Mouse (Mus musculus): ENCODE data around the gene Zfp629. TPM values are rescaled to one million over a fixed set of nuclear protein-coding genes. Genes with fewer than 3 reads are reported as not detected.

Zfp629 gene
- polyA plus RNA-seq, 1 experiment from 2014 or later: 20.4 TPM

DNA sequence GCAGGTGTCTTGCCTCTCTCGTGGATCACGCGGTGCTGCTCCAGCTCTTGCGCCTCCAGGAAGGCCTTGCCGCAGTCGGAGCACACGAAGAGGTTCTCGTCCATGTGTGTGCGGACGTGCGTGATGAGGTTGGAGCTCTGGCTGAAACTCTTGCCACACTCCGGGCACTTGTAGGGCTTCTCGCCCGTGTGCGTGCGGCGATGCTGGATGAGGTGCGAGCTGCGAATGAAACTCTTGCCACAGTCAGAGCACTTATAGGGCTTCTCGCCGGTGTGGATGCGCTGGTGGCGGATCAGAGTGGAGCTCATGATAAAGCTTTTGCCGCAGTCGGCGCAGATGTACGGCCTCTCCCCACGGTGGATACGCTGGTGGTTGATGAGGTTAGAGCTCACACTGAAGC, 4.6 kb downstream of the Zfp629 start:
- Histone ChIP-seq H3K4me2 (ENCODE audit: low read depth, low read length) (no peak overlapping the region), H3K36me3 (ENCODE audit: control insufficient read depth, insufficient read depth, low read length) (peaks cover 52% of the 10 kb centered on the region), H3K4me3 (ENCODE audit: low read depth, low read length) (no peak overlapping the region), H3K9me3 (ENCODE audit: control insufficient read depth, low read length) (no peaks in the 10 kb centered on the region), H3K27me3 (ENCODE audit: control insufficient read depth, insufficient read depth, low read length) (no peaks in the 10 kb centered on the region; the same call in 1 of the 2 replicates), H3K4me1 (ENCODE audit: control insufficient read depth, insufficient read depth, low read length) (peaks cover 11% of the 10 kb centered on the region; the same call in 1 of the 2 replicates), H3K27ac (ENCODE audit: low read depth, low read length) (no peak overlapping the region), H3K9ac (replicated peaks; ENCODE audit: low read depth, low read length) (no peak overlapping the region)
- ATAC-seq (ENCODE audit: low read depth): no peak
- 97% methylated on average over 29 of the region's 29 CpGs for WGBS

- WGBS: 89% methylated on average over 6 of the region's 6 CpGs
- Histone ChIP-seq H3K4me1 (ENCODE audit: control insufficient read depth, insufficient read depth, low read length) (no peaks in the 10 kb centered on the region), H3K4me3 (ENCODE audit: low read depth, low read length) (no peak overlapping the region), H3K36me3 (ENCODE audit: control insufficient read depth, insufficient read depth, low read length) (peaks cover 70% of the 10 kb centered on the region), H3K4me2 (ENCODE audit: low read depth, low read length) (no peak overlapping the region), H3K27ac (ENCODE audit: low read depth, low read length) (no peak overlapping the region), H3K27me3 (ENCODE audit: control insufficient read depth, insufficient read depth, low read length) (no peaks in the 10 kb centered on the region), H3K9me3 (ENCODE audit: control insufficient read depth, low read length) (no peaks in the 10 kb centered on the region), H3K9ac (replicated peaks; ENCODE audit: low read depth, low read length) (no peak overlapping the region)
- ATAC-seq (ENCODE audit: low read depth): no peak
Measured at GRCm38 (mm10) chr7:127607150-127607549, 8.4 kb downstream of the Zfp629 start.

DNA sequence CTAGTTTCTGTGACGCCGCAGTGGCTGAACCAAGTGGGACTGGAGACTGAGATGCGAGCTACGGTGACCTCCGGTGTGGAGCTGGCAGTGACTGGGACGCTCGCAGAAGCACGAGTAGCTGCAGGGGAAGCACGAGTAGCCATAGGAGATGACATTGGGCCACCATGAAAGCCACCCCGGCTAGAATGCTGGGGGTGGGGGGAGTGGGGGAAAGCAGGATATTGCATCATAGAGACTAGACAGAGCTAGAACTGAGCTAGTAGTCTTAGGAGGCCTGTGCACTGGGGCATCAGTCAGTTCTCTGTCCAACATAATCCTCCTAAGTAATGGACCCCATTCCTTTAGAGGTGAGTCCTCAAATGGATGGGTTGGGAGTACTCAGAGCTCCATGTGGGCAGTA, 11.3 kb downstream of the Zfp629 start:
- Histone ChIP-seq H3K27ac (ENCODE audit: low read depth, low read length) (no peak overlapping the region), H3K36me3 (ENCODE audit: control insufficient read depth, insufficient read depth, low read length) (peaks cover 64% of the 10 kb centered on the region), H3K4me2 (ENCODE audit: low read depth, low read length) (no peak overlapping the region), H3K9me3 (ENCODE audit: control insufficient read depth, low read length) (no peaks in the 10 kb centered on the region), H3K9ac (replicated peaks; ENCODE audit: low read depth, low read length) (no peak overlapping the region), H3K4me3 (ENCODE audit: low read depth, low read length) (no peak overlapping the region), H3K27me3 (ENCODE audit: control insufficient read depth, insufficient read depth, low read length) (no peaks in the 10 kb centered on the region), H3K4me1 (ENCODE audit: control insufficient read depth, insufficient read depth, low read length) (no peaks in the 10 kb centered on the region)
- ATAC-seq (ENCODE audit: low read depth): no peak
- 93% methylated on average over 10 of the region's 10 CpGs for WGBS

- no peak overlapping the region for H3K4me2 ChIP-seq (ENCODE audit: low read depth, low read length)
- H3K36me3 ChIP-seq (ENCODE audit: control insufficient read depth, insufficient read depth, low read length): peaks cover 62% of the 10 kb centered on the region
- no peak for ATAC-seq (ENCODE audit: low read depth)
- H3K4me1 ChIP-seq (ENCODE audit: control insufficient read depth, insufficient read depth, low read length): no peaks in the 10 kb centered on the region
- H3K4me3 ChIP-seq (ENCODE audit: low read depth, low read length): no peak overlapping the region
- no peaks in the 10 kb centered on the region for H3K27me3 ChIP-seq (ENCODE audit: control insufficient read depth, insufficient read depth, low read length)
- H3K9ac ChIP-seq (replicated peaks; ENCODE audit: low read depth, low read length): no peak overlapping the region
- no peak overlapping the region for H3K27ac ChIP-seq (ENCODE audit: low read depth, low read length)
- no peaks in the 10 kb centered on the region for H3K9me3 ChIP-seq (ENCODE audit: control insufficient read depth, low read length)
- 92% methylated on average over 2 of the region's 2 CpGs for WGBS
Measured at GRCm38 (mm10) chr7:127602903-127603302, 12.7 kb downstream of the Zfp629 start.

DNA sequence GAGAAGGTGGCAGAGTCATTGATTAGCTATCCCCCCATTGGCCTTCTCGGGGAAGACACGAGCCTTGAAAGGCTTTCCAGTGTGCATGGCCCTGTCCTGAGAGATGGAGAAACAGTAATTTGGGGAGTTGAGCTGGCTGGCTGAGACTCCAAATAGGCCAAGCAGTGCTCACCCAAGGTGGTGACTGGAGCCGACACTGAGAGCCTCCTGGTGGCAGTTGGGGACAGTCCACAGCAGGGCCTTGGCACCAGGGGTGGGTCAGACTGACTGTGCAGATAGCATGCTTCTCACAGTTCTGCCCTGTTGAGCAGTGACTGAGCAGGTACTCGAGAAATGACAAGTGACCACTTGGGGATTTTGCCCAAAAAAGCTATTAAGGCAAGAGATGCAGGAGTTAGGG, 13.9 kb downstream of the Zfp629 start:
- ATAC-seq (ENCODE audit: low read depth): no peak
- peaks cover 66% of the 10 kb centered on the region for H3K36me3 ChIP-seq (ENCODE audit: control insufficient read depth, insufficient read depth, low read length)
- WGBS: 85% methylated on average over 4 of the region's 4 CpGs

DNA sequence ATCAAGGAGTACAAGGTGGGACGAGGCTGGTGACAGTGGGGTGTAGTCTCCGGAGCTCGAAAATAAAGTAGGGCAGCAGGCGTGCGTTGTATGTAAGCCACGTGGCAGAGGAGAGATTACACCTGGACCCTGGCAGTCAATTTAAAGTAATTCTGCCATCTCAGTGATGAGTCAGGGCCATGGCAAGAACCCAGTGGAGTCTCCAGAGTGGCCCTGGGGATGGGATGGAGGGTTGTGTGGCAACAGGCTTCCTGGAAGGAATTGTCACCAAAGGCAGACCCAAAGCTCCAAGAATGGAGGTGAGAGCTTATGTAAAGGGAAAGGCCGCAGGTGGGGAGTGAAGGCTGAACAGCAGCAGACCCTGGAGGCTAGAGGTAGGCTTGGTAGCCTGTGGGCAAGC, 15.0 kb downstream of the Zfp629 start:
- no peak for ATAC-seq (ENCODE audit: low read depth)
- no peak overlapping the region for H3K4me2 ChIP-seq (ENCODE audit: low read depth, low read length)
- no peak overlapping the region for H3K4me3 ChIP-seq (ENCODE audit: low read depth, low read length)
- H3K4me1 ChIP-seq (ENCODE audit: control insufficient read depth, insufficient read depth, low read length): no peaks in the 10 kb centered on the region
- H3K36me3 ChIP-seq (ENCODE audit: control insufficient read depth, insufficient read depth, low read length): peaks cover 77% of the 10 kb centered on the region
- WGBS: 98% methylated on average over 7 of the region's 7 CpGs
- H3K27ac ChIP-seq (ENCODE audit: low read depth, low read length): no peak overlapping the region
- no peak overlapping the region for H3K9ac ChIP-seq (replicated peaks; ENCODE audit: low read depth, low read length)
- H3K9me3 ChIP-seq (ENCODE audit: control insufficient read depth, low read length): no peaks in the 10 kb centered on the region
- no peaks in the 10 kb centered on the region for H3K27me3 ChIP-seq (ENCODE audit: control insufficient read depth, insufficient read depth, low read length)

More for the DNA sequence above, 13.9 kb downstream of the Zfp629 start:
- H3K4me3 ChIP-seq (ENCODE audit: low read depth, low read length): no peak overlapping the region
- H3K4me2 ChIP-seq (ENCODE audit: low read depth, low read length): no peak overlapping the region
- no peak overlapping the region for H3K27ac ChIP-seq (ENCODE audit: low read depth, low read length)
- H3K27me3 ChIP-seq (ENCODE audit: control insufficient read depth, insufficient read depth, low read length): no peaks in the 10 kb centered on the region
- H3K9me3 ChIP-seq (ENCODE audit: control insufficient read depth, low read length): no peaks in the 10 kb centered on the region
- no peaks in the 10 kb centered on the region for H3K4me1 ChIP-seq (ENCODE audit: control insufficient read depth, insufficient read depth, low read length)
- H3K9ac ChIP-seq (replicated peaks; ENCODE audit: low read depth, low read length): no peak overlapping the region

DNA sequence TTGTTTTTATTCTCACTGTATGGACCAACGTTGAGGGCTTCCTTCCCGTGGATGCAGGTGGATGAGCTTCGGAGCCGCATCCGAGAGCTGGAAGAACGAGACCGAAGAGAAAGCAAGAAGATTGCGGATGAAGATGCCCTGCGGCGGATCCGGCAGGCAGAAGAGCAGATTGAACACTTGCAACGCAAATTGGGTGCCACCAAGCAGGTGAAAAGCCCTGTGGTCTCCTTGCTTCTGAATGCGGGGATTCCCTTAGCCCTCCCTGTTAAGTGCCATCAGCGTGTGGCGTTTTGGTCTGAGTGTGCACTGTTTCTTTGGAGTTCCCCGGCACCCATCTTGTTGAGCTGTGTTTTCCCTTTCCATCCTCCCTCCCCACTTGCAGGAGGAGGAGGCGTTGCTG, 18.9 kb downstream of the Zfp629 start:
- ATAC-seq (ENCODE audit: low read depth): no peak
- H3K4me1 ChIP-seq (ENCODE audit: control insufficient read depth, insufficient read depth, low read length): no peaks in the 10 kb centered on the region
- no peak overlapping the region for H3K4me2 ChIP-seq (ENCODE audit: low read depth, low read length)
- 96% methylated on average over 17 of the region's 17 CpGs for WGBS
- no peaks in the 10 kb centered on the region for H3K9me3 ChIP-seq (ENCODE audit: control insufficient read depth, low read length)
- no peak overlapping the region for H3K9ac ChIP-seq (replicated peaks; ENCODE audit: low read depth, low read length)
- H3K36me3 ChIP-seq (ENCODE audit: control insufficient read depth, insufficient read depth, low read length): peaks cover 92% of the 10 kb centered on the region
- H3K27me3 ChIP-seq (ENCODE audit: control insufficient read depth, insufficient read depth, low read length): no peaks in the 10 kb centered on the region
- no peak overlapping the region for H3K27ac ChIP-seq (ENCODE audit: low read depth, low read length)
- H3K4me3 ChIP-seq (ENCODE audit: low read depth, low read length): no peak overlapping the region

GRCm38 (mm10) chr7:127592575-127592974, 23.0 kb downstream of the Zfp629 start:
- Histone ChIP-seq H3K27me3 (ENCODE audit: control insufficient read depth, insufficient read depth, low read length) (no peaks in the 10 kb centered on the region), H3K4me3 (ENCODE audit: low read depth, low read length) (no peak overlapping the region), H3K4me1 (ENCODE audit: control insufficient read depth, insufficient read depth, low read length) (peaks cover 9% of the 10 kb centered on the region), H3K9ac (replicated peaks; ENCODE audit: low read depth, low read length) (no peak overlapping the region), H3K36me3 (ENCODE audit: control insufficient read depth, insufficient read depth, low read length) (peaks cover 64% of the 10 kb centered on the region), H3K4me2 (ENCODE audit: low read depth, low read length) (no peak overlapping the region), H3K9me3 (ENCODE audit: control insufficient read depth, low read length) (no peaks in the 10 kb centered on the region), H3K27ac (ENCODE audit: low read depth, low read length) (no peak overlapping the region)
- no peak for ATAC-seq (ENCODE audit: low read depth)
- 89% methylated on average over 14 of the region's 14 CpGs for WGBS

DNA sequence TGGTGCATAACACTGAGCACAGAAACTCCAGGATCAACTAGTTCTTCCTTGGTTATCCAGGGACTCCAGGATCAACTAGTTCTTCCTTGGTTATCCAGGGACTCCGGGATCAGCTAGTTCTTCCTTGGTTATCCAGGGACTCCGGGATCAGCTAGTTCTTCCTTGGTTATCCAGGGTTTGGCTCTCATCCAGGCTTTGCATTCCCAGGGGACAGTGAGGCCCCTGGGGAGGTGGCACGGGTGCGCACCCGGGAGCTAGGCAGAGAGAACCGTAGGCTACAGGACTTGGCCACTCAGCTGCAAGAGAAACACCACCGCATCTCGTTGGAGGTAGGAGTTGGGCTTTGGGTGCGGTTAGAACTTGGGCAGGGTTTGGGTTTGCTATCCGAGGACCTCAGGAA, 24.5 kb downstream of the Zfp629 start:
- Histone ChIP-seq H3K4me3 (ENCODE audit: low read depth, low read length) (no peak overlapping the region), H3K4me2 (ENCODE audit: low read depth, low read length) (no peak overlapping the region), H3K27me3 (ENCODE audit: control insufficient read depth, insufficient read depth, low read length) (no peaks in the 10 kb centered on the region), H3K9me3 (ENCODE audit: control insufficient read depth, low read length) (no peaks in the 10 kb centered on the region), H3K27ac (ENCODE audit: low read depth, low read length) (no peak overlapping the region), H3K4me1 (ENCODE audit: control insufficient read depth, insufficient read depth, low read length) (peaks cover 15% of the 10 kb centered on the region), H3K9ac (replicated peaks; ENCODE audit: low read depth, low read length) (no peak overlapping the region), H3K36me3 (ENCODE audit: control insufficient read depth, insufficient read depth, low read length) (peaks cover 51% of the 10 kb centered on the region)
- 90% methylated on average over 10 of the region's 10 CpGs for WGBS
- ATAC-seq (ENCODE audit: low read depth): no peak

DNA sequence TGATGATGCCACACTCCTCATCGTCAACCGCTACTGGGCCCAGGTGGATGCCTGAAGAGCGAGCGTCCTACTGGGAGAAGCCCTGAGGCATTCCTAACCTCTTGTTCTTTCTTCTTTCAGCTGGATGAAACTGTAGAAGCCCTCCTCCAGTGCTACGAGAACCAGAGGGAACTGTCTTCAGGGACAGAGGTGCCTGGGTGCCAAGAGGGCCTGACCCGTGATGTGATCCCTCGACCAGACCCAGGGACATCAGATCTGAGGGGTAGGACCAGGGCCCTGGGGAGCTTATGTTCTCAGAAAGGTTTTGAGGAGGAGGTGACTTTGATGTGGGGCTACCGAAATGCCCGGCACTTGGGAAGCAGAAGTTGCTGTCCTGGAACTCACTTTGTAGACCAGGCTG, 26.0 kb downstream of the Zfp629 start:
- Histone ChIP-seq H3K27me3 (ENCODE audit: control insufficient read depth, insufficient read depth, low read length) (no peaks in the 10 kb centered on the region), H3K4me1 (ENCODE audit: control insufficient read depth, insufficient read depth, low read length) (peaks cover 15% of the 10 kb centered on the region), H3K9me3 (ENCODE audit: control insufficient read depth, low read length) (no peaks in the 10 kb centered on the region), H3K4me3 (ENCODE audit: low read depth, low read length) (no peak overlapping the region), H3K9ac (replicated peaks; ENCODE audit: low read depth, low read length) (no peak overlapping the region), H3K36me3 (ENCODE audit: control insufficient read depth, insufficient read depth, low read length) (peaks cover 39% of the 10 kb centered on the region), H3K4me2 (ENCODE audit: low read depth, low read length) (peak overlapping the region; percentile 87), H3K27ac (ENCODE audit: low read depth, low read length) (no peak overlapping the region)
- 93% methylated on average over 9 of the region's 9 CpGs for WGBS
- no peak for ATAC-seq (ENCODE audit: low read depth)

All from neural tube, embryonic 14.5 days (tissue).